Mouse (Mus musculus) neutrophil, adult 65 days (primary cell): ENCODE results near the gene Zfand3. TPM values are rescaled to one million over a fixed set of nuclear protein-coding genes. Genes with fewer than 3 reads are reported as not detected.

Source experiments
- total RNA-seq: library from RNA; stranded (reverse); gene quantifications from 2 replicates; pipeline ENCODE4 v1.2.4, GENCODE M21; 2023

The Zfand3 gene
- 119 and 138 TPM in 2 replicates for total RNA-seq

DNA sequence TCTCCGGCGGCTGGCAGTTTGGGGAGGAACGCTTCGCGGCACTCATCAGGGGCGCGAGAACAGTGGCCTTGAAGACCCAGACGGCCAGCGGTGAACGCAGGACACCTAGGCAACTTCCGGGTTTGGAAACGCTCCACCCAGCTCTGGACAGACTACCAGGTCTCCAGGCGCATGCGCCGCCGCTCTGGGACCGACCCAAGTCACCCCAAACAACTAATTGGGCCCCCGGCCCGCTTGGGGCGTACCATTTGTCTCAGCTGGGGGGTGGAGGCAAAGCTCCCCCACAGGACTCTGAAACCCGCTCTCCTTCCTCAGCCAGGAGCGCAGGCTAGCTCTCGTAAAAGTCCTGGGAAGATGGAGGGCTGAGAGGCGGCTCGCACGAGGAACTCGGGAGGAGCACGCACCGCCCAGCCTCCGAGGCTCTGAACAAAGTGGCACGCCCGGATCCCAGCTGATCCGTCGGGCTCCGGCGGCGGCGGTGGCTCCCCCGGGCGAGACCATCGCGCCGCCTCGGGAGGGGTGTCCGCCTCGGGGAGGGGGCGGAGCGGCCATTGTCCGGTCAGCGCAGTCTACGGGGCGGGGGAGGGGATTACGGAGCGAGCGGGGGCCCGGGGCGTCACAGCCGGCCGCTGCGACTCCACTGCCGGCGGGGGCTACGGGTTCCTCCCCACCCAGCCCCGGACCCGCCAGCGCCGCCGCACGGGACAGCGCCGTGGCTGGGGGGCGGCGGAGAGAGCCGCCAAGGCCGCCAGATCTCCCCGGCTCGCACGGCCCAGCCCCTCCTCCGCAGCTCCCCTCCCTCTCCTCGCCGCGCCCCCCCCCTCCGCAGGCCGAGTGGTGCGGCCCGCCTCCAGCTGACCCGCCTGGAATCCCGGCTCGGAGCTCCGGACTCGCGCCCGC, at the start of gene Zfand3:
Gene Zfand3 (plus strand): TSS at position 531 of the 900 bp plus-strand sequence.

GRCm38 (mm10) chr17:29970037-29970555, 34.4 kb upstream of the Zfand3 start, which contains the start of gene Mdga1:
Gene Mdga1 (minus strand): TSS chr17:29970087.

Other genes starting within 250 kb of the Zfand3 start
- gene Mdga1, start 34.6 kb upstream of the Zfand3 start, total RNA-seq = 0.52 and 0.63 TPM in 2 replicates